Mouse (Mus musculus) ES-E14 (cell line): ENCODE results near the gene Akap2.

ENCODE experiments used
- HCFC1 ChIP-seq: IDR thresholded peaks from 2 replicates; pipeline ENCODE4 v1.6.1; 2012; ENCODE audit warnings: low read length, inconsistent platforms, borderline replicate concordance; ENCODE audit not compliant: insufficient read depth
- MAFK ChIP-seq: IDR thresholded peaks from 2 replicates; pipeline ENCODE4 v1.6.1; 2014; ENCODE audit warnings: mild to moderate bottlenecking, low read depth, low read length, inconsistent platforms; ENCODE audit not compliant: insufficient read depth
- ZC3H11A ChIP-seq: IDR thresholded peaks from 2 replicates; pipeline ENCODE4 v1.6.1; 2012; ENCODE audit warnings: low read depth, mild to moderate bottlenecking, inconsistent platforms, low read length, borderline replicate concordance
- ZNF384 ChIP-seq: IDR thresholded peaks from 2 replicates; pipeline ENCODE4 v1.6.1; 2012; ENCODE audit warnings: low read depth, low read length, inconsistent platforms

DNA sequence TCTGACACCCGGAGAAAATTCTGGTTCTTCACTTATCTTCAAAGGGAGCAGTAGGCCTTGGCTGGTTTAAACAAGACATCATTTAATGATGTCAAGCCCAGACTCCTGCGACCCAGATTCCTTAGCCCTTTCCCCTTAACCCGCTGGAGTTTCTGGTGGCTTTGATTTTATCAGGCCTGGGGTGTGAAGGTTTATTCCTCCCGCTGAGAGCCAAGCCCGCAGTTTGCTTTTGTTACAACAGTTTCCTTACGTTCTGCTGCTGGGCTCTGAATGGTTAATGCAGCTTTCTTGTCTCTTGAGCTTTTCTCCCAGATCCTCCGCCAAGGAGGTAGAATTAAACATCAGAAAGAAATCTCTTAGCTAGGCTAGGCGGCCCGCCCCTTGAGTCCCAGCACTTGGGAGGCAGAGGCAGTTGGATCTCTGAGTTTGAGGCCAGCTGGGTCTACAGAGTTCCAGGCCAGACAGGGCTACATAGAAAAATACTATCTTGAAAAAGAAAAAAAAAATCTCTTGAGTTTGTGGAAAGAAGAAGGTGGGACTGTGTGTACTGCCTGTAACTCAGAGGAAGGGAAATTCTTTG is 135.1 kb downstream of the Akap2 start:
- no peak for TF ChIP-seq MAFK
- no peak for TF ChIP-seq ZNF384
- TF ChIP-seq HCFC1: no peak
- no peak for TF ChIP-seq ZC3H11A
